8 mouse cellular contexts compared by ENCODE assay signal in genomic region chr17:72076306-72076921, GRCm38 (mm10).
DNase-seq lines count a peak whose midpoint lies in the region; ATAC-seq lines count a peak whose summit lies in the region.

No protein-coding gene starts in this region.

- peak overlapping the region; percentile 34; the same call in 1 of the 2 replicates for H3K4me2 ChIP-seq in heart, embryonic 12.5 days
- H3K4me2 ChIP-seq in neural tube, embryonic 15.5 days = no peak overlapping the region

- no peak overlapping the region for H3K4me3 ChIP-seq in heart, embryonic 12.5 days
- H3K4me3 ChIP-seq in heart, embryonic 10.5 days = no peak overlapping the region
- H3K4me3 ChIP-seq in neural tube, embryonic 15.5 days (replicated peaks) = no peak overlapping the region

- no peak overlapping the region for H3K9ac ChIP-seq in heart, embryonic 12.5 days
- no peak overlapping the region for H3K9ac ChIP-seq in neural tube, embryonic 15.5 days (replicated peaks)

- no peaks in the 10 kb centered on the region for H3K9me3 ChIP-seq in heart, embryonic 12.5 days (replicated peaks)
- H3K9me3 ChIP-seq in heart, embryonic 10.5 days = no peaks in the 10 kb centered on the region
- H3K9me3 ChIP-seq in neural tube, embryonic 15.5 days (replicated peaks) = no peaks in the 10 kb centered on the region

- 0 out of 2 replicates have a peak, but pooled peaks cover 3% of the 10 kb centered on the region for H3K27me3 ChIP-seq in heart, embryonic 12.5 days (replicated peaks)
- no peaks in the 10 kb centered on the region for H3K27me3 ChIP-seq in heart, embryonic 10.5 days (ENCODE audit: insufficient read depth, poor library complexity, severe bottlenecking)
- H3K27me3 ChIP-seq in neural tube, embryonic 15.5 days (replicated peaks) = no peaks in the 10 kb centered on the region

- no peak overlapping the region for H3K27ac ChIP-seq in heart, embryonic 12.5 days (ENCODE audit: poor library complexity, severe bottlenecking)
- H3K27ac ChIP-seq in heart, embryonic 10.5 days = no peak overlapping the region
- H3K27ac ChIP-seq in neural tube, embryonic 15.5 days (replicated peaks) = no peak overlapping the region

- no peak for ATAC-seq in heart, embryonic 12.5 days (ENCODE audit: insufficient number of reproducible peaks, low FRiP score)
- ATAC-seq in neural tube, embryonic 15.5 days (ENCODE audit: low FRiP score) = no peak
- no peak for ATAC-seq in granulocyte monocyte progenitor cell, adult 5-6 weeks (replicated peaks; ENCODE audit: poor library complexity, severe bottlenecking)

- no peak for DNase-seq in heart, embryonic 10.5 days (ENCODE audit: low spot score)
- peak; percentile 27 for DNase-seq in neural tube, embryonic 10.5 days (ENCODE audit: extremely low spot score, low spot score)
- peak; percentile 41 for DNase-seq in lung, postnatal 10 days
- no peak for DNase-seq in gastrocnemius, postnatal 10 days
- no peak for DNase-seq in urinary bladder, postnatal 36 days (ENCODE audit: low spot score in 2 of 2)

- peaks cover 12% of the 10 kb centered on the region for H3K4me1 ChIP-seq in heart, embryonic 12.5 days (replicated peaks)
- peaks cover 12% of the 10 kb centered on the region for H3K4me1 ChIP-seq in heart, embryonic 10.5 days
- 0 out of 2 replicates have a peak, but pooled peaks cover 5% of the 10 kb centered on the region for H3K4me1 ChIP-seq in neural tube, embryonic 15.5 days

- WGBS in heart, embryonic 12.5 days = 24% methylated on average over 12 of the region's 12 CpGs
- WGBS in heart, embryonic 10.5 days = 31% methylated on average over 12 of the region's 12 CpGs
- 15% methylated on average over 12 of the region's 12 CpGs for WGBS in neural tube, embryonic 15.5 days

- H3K36me3 ChIP-seq in heart, embryonic 12.5 days = no peaks in the 10 kb centered on the region
- H3K36me3 ChIP-seq in heart, embryonic 10.5 days = no peaks in the 10 kb centered on the region
- no peaks in the 10 kb centered on the region for H3K36me3 ChIP-seq in neural tube, embryonic 15.5 days

Comparison
In these comparisons a context has a peak if more than half of its experiments do, and no peak if none do; other contexts are left out.
1. DNase-seq: peak in neural tube, embryonic 10.5 days (single experiment) and lung, postnatal 10 days (single experiment); none in heart, embryonic 10.5 days (single experiment), gastrocnemius, postnatal 10 days (single experiment) and urinary bladder, postnatal 36 days (0 of 2).